Mouse (Mus musculus): ENCODE measurements around the gene B4galt1. TPM values are rescaled to one million over a fixed set of nuclear protein-coding genes. Genes with fewer than 3 reads are reported as not detected.

Gene B4galt1
- polyA plus RNA-seq, 1 experiment from 2014 or later, result 60.6 TPM

DNA sequence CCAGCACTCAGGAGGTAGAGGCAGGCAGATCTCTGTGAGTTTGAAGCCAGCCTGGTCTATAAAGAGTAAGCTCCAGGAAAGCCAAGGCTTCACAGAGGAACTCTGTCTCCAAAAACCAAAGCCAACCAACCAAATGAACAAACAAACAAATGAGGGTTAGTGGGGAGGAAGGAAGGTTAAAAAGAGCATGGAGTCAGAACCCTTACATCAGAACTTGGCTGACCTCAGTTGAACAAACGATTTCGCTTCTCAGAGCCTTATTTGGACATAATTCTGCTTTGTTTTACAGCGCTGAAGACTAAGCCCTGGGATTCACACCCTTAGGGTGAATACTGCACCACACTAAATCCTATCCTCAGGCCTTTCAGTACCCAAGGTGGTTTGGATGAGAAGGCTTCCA lies 18.3 kb upstream of the B4galt1 start:
- H3K4me2 ChIP-seq (ENCODE audit: low read length), result no peak overlapping the region
- no peak overlapping the region for H3K27ac ChIP-seq (replicated peaks in 1 of 2; ENCODE audit: control insufficient read depth in 1 of 2, insufficient read depth in 1 of 2, low read depth in 2 of 2, low read length in 2 of 2)
- no peak overlapping the region for H3K4me3 ChIP-seq (ENCODE audit: control insufficient read depth in 1 of 2, insufficient read depth in 1 of 2, low read depth in 1 of 2, low read length in 2 of 2)
- ATAC-seq (ENCODE audit: insufficient number of reproducible peaks, insufficient read depth, low FRiP score, low read depth), result no peak
- no peaks in the 10 kb centered on the region for H3K36me3 ChIP-seq (ENCODE audit: control insufficient read depth, insufficient read depth, low read length)
- no peaks in the 10 kb centered on the region for H3K9me3 ChIP-seq (ENCODE audit: control insufficient read depth, low read length)
- WGBS, result 89% methylated on average over 3 of the region's 3 CpGs
- H3K9ac ChIP-seq (ENCODE audit: low read length), result no peak overlapping the region
- H3K4me1 ChIP-seq (ENCODE audit: control insufficient read depth in 2 of 2, insufficient read depth in 2 of 2, low read length in 2 of 2), result peaks cover 24 to 40% of the 10 kb centered on the region in 2 experiments
- no peaks in the 10 kb centered on the region for H3K27me3 ChIP-seq (ENCODE audit: control insufficient read depth, insufficient read depth, low read length)

DNA sequence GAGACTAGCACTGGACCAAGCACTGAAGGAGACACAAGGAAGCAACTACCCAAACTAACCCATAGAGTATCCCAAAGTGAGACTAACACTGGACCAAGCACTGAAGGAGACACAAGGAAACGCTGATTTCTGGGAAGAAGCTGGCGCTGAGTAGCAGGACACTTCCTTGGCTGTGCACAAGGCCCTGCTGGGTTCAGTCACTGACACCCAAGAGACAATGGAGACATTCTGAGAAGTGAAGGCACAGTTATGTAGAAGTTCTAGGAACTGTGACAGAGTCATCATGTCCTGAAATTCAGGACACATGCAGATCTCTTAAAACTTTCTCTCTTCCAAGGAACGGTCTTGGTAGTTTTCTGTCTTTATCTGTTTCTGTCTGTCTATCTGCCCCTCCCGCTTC lies 16.4 kb upstream of the B4galt1 start:
- ATAC-seq (ENCODE audit: insufficient number of reproducible peaks, insufficient read depth, low FRiP score, low read depth), result no peak
- Histone ChIP-seq H3K4me3 (ENCODE audit: control insufficient read depth in 1 of 2, insufficient read depth in 1 of 2, low read depth in 1 of 2, low read length in 2 of 2) (no peak overlapping the region), H3K4me2 (ENCODE audit: low read length) (no peak overlapping the region), H3K27ac (replicated peaks in 1 of 2; ENCODE audit: control insufficient read depth in 1 of 2, insufficient read depth in 1 of 2, low read depth in 2 of 2, low read length in 2 of 2) (no peak overlapping the region), H3K9me3 (ENCODE audit: control insufficient read depth, low read length) (no peaks in the 10 kb centered on the region), H3K4me1 (ENCODE audit: control insufficient read depth in 2 of 2, insufficient read depth in 2 of 2, low read length in 2 of 2) (peaks cover 20 to 32% of the 10 kb centered on the region in 2 experiments), H3K9ac (ENCODE audit: low read length) (no peak overlapping the region), H3K27me3 (ENCODE audit: control insufficient read depth, insufficient read depth, low read length) (no peaks in the 10 kb centered on the region), H3K36me3 (ENCODE audit: control insufficient read depth, insufficient read depth, low read length) (no peaks in the 10 kb centered on the region)
- 78% methylated on average over 4 of the region's 4 CpGs for WGBS

GRCm38 (mm10) chr4:40868554-40869232 lies 14.9 kb upstream of the B4galt1 start:
- no peak for ATAC-seq (ENCODE audit: insufficient number of reproducible peaks, insufficient read depth, low FRiP score, low read depth)
- H3K27ac ChIP-seq (replicated peaks in 1 of 2; ENCODE audit: control insufficient read depth in 1 of 2, insufficient read depth in 1 of 2, low read depth in 2 of 2, low read length in 2 of 2), result peak overlapping the region; percentile 34 to 70; a peak in 3 of 4 replicates
- H3K36me3 ChIP-seq (ENCODE audit: control insufficient read depth, insufficient read depth, low read length), result no peaks in the 10 kb centered on the region
- peak overlapping the region; percentile 11 for H3K4me2 ChIP-seq (ENCODE audit: low read length)
- H3K9ac ChIP-seq (ENCODE audit: low read length), result peak overlapping the region; percentile 25; the same call in 1 of the 2 replicates
- 52% methylated on average over 13 of the region's 13 CpGs for WGBS
- peaks cover 13 to 19% of the 10 kb centered on the region in 2 experiments for H3K4me1 ChIP-seq (ENCODE audit: control insufficient read depth in 2 of 2, insufficient read depth in 2 of 2, low read length in 2 of 2)
- H3K4me3 ChIP-seq (ENCODE audit: control insufficient read depth in 1 of 2, insufficient read depth in 1 of 2, low read depth in 1 of 2, low read length in 2 of 2), result no peak overlapping the region
- no peaks in the 10 kb centered on the region for H3K27me3 ChIP-seq (ENCODE audit: control insufficient read depth, insufficient read depth, low read length)
- H3K9me3 ChIP-seq (ENCODE audit: control insufficient read depth, low read length), result no peaks in the 10 kb centered on the region

GRCm38 (mm10) chr4:40864361-40864760 lies 10.6 kb upstream of the B4galt1 start:
- Histone ChIP-seq H3K4me1 (ENCODE audit: control insufficient read depth in 2 of 2, insufficient read depth in 2 of 2, low read length in 2 of 2) (peaks cover 5 to 10% of the 10 kb centered on the region in 2 experiments), H3K4me2 (ENCODE audit: low read length) (no peak overlapping the region), H3K27me3 (ENCODE audit: control insufficient read depth, insufficient read depth, low read length) (no peaks in the 10 kb centered on the region), H3K4me3 (ENCODE audit: control insufficient read depth in 1 of 2, insufficient read depth in 1 of 2, low read depth in 1 of 2, low read length in 2 of 2) (no peak overlapping the region), H3K9ac (ENCODE audit: low read length) (no peak overlapping the region), H3K36me3 (ENCODE audit: control insufficient read depth, insufficient read depth, low read length) (no peaks in the 10 kb centered on the region), H3K27ac (replicated peaks in 1 of 2; ENCODE audit: control insufficient read depth in 1 of 2, insufficient read depth in 1 of 2, low read depth in 2 of 2, low read length in 2 of 2) (no peak overlapping the region), H3K9me3 (ENCODE audit: control insufficient read depth, low read length) (no peaks in the 10 kb centered on the region)
- WGBS, result 95% methylated on average over 12 of the region's 12 CpGs
- no peak for ATAC-seq (ENCODE audit: insufficient number of reproducible peaks, insufficient read depth, low FRiP score, low read depth)

GRCm38 (mm10) chr4:40863340-40863739 lies 9.5 kb upstream of the B4galt1 start:
- 31% methylated on average over 3 of the region's 3 CpGs for WGBS
- Histone ChIP-seq H3K27me3 (ENCODE audit: control insufficient read depth, insufficient read depth, low read length) (no peaks in the 10 kb centered on the region), H3K27ac (replicated peaks in 1 of 2; ENCODE audit: control insufficient read depth in 1 of 2, insufficient read depth in 1 of 2, low read depth in 2 of 2, low read length in 2 of 2) (no peak overlapping the region), H3K9me3 (ENCODE audit: control insufficient read depth, low read length) (no peaks in the 10 kb centered on the region), H3K9ac (ENCODE audit: low read length) (no peak overlapping the region), H3K4me2 (ENCODE audit: low read length) (no peak overlapping the region), H3K36me3 (ENCODE audit: control insufficient read depth, insufficient read depth, low read length) (no peaks in the 10 kb centered on the region), H3K4me3 (ENCODE audit: control insufficient read depth in 1 of 2, insufficient read depth in 1 of 2, low read depth in 1 of 2, low read length in 2 of 2) (no peak overlapping the region), H3K4me1 (ENCODE audit: control insufficient read depth in 2 of 2, insufficient read depth in 2 of 2, low read length in 2 of 2) (peaks cover 0 to 2% of the 10 kb centered on the region in 2 experiments; a peak in 2 of 4 replicates)
- no peak for ATAC-seq (ENCODE audit: insufficient number of reproducible peaks, insufficient read depth, low FRiP score, low read depth)

DNA sequence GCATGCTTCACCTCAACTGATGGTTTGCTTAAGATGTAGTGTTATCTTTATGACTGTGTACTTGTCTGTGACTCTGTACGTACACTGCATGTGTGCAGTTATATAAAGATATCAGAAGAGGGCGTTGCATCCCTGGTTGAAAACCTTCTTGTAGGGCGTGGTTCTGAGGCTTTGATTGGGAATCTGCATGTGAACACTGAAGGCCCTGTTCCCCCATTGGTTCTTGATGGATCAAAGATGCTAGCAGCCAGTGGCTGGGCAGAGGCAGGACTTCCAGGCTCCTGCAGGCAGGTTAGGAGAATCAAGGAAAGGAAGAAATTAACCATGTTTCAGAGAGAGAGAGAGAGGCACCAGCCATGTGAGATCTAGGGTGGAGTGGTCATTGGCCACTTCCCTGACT lies 7.3 kb upstream of the B4galt1 start:
- no peak for ATAC-seq (ENCODE audit: insufficient number of reproducible peaks, insufficient read depth, low FRiP score, low read depth)
- 71% methylated on average over 3 of the region's 3 CpGs for WGBS
- no peaks in the 10 kb centered on the region; a peak in 1 of 4 replicates for H3K4me1 ChIP-seq (ENCODE audit: control insufficient read depth in 2 of 2, insufficient read depth in 2 of 2, low read length in 2 of 2)
- H3K27me3 ChIP-seq (ENCODE audit: control insufficient read depth, insufficient read depth, low read length), result no peaks in the 10 kb centered on the region
- no peak overlapping the region for H3K9ac ChIP-seq (ENCODE audit: low read length)
- no peaks in the 10 kb centered on the region for H3K9me3 ChIP-seq (ENCODE audit: control insufficient read depth, low read length)
- no peak overlapping the region for H3K4me2 ChIP-seq (ENCODE audit: low read length)
- no peak overlapping the region for H3K4me3 ChIP-seq (ENCODE audit: control insufficient read depth in 1 of 2, insufficient read depth in 1 of 2, low read depth in 1 of 2, low read length in 2 of 2)
- no peaks in the 10 kb centered on the region for H3K36me3 ChIP-seq (ENCODE audit: control insufficient read depth, insufficient read depth, low read length)
- no peak overlapping the region for H3K27ac ChIP-seq (replicated peaks in 1 of 2; ENCODE audit: control insufficient read depth in 1 of 2, insufficient read depth in 1 of 2, low read depth in 2 of 2, low read length in 2 of 2)

DNA sequence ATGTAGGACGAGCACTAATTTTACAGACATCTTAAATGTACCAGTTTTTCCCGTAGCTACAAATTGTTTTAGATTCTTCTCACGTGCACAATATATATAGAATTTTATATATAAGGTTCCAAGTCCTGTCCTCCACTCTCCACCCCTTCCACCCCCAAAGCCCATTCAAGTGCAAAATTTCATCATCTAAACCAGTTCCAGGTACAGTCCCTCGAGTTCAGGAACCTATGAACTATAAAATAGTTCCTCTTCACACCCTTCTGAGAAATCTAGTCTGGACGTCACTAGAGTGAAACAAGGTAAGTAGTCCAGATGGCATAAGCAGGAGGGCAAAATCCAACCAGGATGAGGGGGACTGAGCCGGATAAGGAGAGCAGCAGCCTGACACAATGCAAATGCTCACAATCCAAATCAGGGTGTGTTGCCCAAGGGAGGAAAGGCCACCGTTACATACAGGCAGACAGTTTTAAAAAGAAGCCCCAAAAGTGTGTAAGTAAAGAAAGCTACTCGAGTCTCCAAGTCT lies 4.1 kb upstream of the B4galt1 start:
- WGBS, result 85% methylated on average over 8 of the region's 8 CpGs
- no peak for ATAC-seq (ENCODE audit: insufficient number of reproducible peaks, insufficient read depth, low FRiP score, low read depth)
- Histone ChIP-seq H3K4me2 (ENCODE audit: low read length) (no peak overlapping the region), H3K27ac (replicated peaks in 1 of 2; ENCODE audit: control insufficient read depth in 1 of 2, insufficient read depth in 1 of 2, low read depth in 2 of 2, low read length in 2 of 2) (no peak overlapping the region), H3K4me3 (ENCODE audit: control insufficient read depth in 1 of 2, insufficient read depth in 1 of 2, low read depth in 1 of 2, low read length in 2 of 2) (no peak overlapping the region), H3K36me3 (ENCODE audit: control insufficient read depth, insufficient read depth, low read length) (no peaks in the 10 kb centered on the region), H3K4me1 (ENCODE audit: control insufficient read depth in 2 of 2, insufficient read depth in 2 of 2, low read length in 2 of 2) (peaks cover 7 to 8% of the 10 kb centered on the region in 2 experiments; a peak in 3 of 4 replicates), H3K27me3 (ENCODE audit: control insufficient read depth, insufficient read depth, low read length) (no peaks in the 10 kb centered on the region), H3K9ac (ENCODE audit: low read length) (no peak overlapping the region), H3K9me3 (ENCODE audit: control insufficient read depth, low read length) (no peaks in the 10 kb centered on the region)

All from heart, embryonic 14.5 days (tissue).